Mouse (Mus musculus): ENCODE measurements around the gene Rxra.

DNA sequence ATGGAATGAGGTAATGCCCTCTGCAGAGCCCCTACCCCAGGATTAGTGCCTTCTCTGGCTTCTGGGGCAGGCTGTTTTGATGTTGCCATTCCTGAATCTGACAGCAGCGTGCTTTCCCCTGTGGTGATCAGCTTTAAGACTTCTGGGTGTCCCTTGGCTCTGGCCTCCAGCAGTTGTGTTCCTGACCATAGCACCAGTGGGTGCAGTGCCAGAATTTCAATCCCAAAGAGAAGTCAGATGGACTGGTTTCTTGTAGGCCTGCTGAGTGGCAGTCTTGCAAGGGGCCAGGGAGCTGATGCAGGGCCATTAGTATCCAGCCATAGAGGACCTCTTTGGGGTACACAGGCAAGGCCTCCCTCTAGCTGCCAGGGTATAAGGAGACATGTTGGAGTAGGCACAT is 10.8 kb downstream of the Rxra start:
- TF ChIP-seq GATA1 (IDR thresholded peaks at IDR 0.05; ENCODE audit: borderline replicate concordance, low read length) = no peak
- no peak for TF ChIP-seq FLI1 (IDR thresholded peaks at IDR 0.05; ENCODE audit: low read length)

All from megakaryocyte, embryonic 14.5 days (primary cell).